Mouse (Mus musculus): Measurements from ENCODE around the gene Dnmbp. TPM values are rescaled to one million over a fixed set of nuclear protein-coding genes. Genes with fewer than 3 reads are reported as not detected.

The Dnmbp gene
- total and polyA plus RNA-seq, 3 experiments: 5.4 to 9.4 TPM; not detected in 1

GRCm38 (mm10) chr19:43912775-43913486 lies 27.1 kb downstream of the Dnmbp start:
- DNase-seq (ENCODE audit: low read depth, low spot score): no peak
- H3K36me3 ChIP-seq (ENCODE audit: control insufficient read depth in 1 of 2, insufficient read depth in 2 of 2, low read length in 2 of 2): no peaks in the 10 kb centered on the region; a peak in 1 of 4 replicates
- H3K79me2 ChIP-seq (ENCODE audit: control insufficient read depth, insufficient read depth, low read length, poor library complexity): no peaks in the 10 kb centered on the region

GRCm38 (mm10) chr19:43906492-43906891 lies 33.5 kb downstream of the Dnmbp start:
- H3K9ac ChIP-seq (ENCODE audit: control insufficient read depth, low read depth, low read length, poor library complexity, severe bottlenecking): no peak overlapping the region
- no peaks in the 10 kb centered on the region for H3K79me2 ChIP-seq (ENCODE audit: control insufficient read depth, insufficient read depth, low read length, poor library complexity)
- H3K27me3 ChIP-seq (ENCODE audit: control insufficient read depth in 1 of 2, insufficient read depth in 2 of 2, low read length in 2 of 2): no peaks in the 10 kb centered on the region
- no peak overlapping the region for H3K27ac ChIP-seq (ENCODE audit: control insufficient read depth, low read depth, low read length)
- no peaks in the 10 kb centered on the region for H3K4me1 ChIP-seq (ENCODE audit: control insufficient read depth in 1 of 2, insufficient read depth in 2 of 2, low read length in 2 of 2)
- TF ChIP-seq ZNF384 (IDR thresholded peaks at IDR 0.05; ENCODE audit: low read depth, low read length) (no peak), CHD1 (IDR thresholded peaks at IDR 0.05; ENCODE audit: low read depth, low read length) (no peak), SMC3 (IDR thresholded peaks at IDR 0.05; ENCODE audit: low read depth, low read length) (peak; percentile 20; the same call in 1 of the 2 replicates), SIN3A (IDR thresholded peaks at IDR 0.05; ENCODE audit: low read length) (no peak), ZC3H11A (IDR thresholded peaks at IDR 0.05; ENCODE audit: low read depth, low read length) (no peak), CTCF (IDR thresholded peaks at IDR 0.05 in 2 of 3, conservative IDR thresholded peaks at IDR 0.05 in 1 of 3; ENCODE audit: control insufficient read depth in 1 of 3, insufficient read depth in 1 of 3, low read depth in 2 of 3, low read length in 3 of 3, poor library complexity in 1 of 3, severe bottlenecking in 1 of 3) (peak; percentile 28 to 54 (median 46); a peak in 5 of 6 replicates), RAD21 (IDR thresholded peaks at IDR 0.05; ENCODE audit: low read depth, low read length) (peak; percentile 30)
- no peaks in the 10 kb centered on the region for H3K9me3 ChIP-seq (replicated peaks; ENCODE audit: insufficient read depth, low read length)
- H3K36me3 ChIP-seq (ENCODE audit: control insufficient read depth in 1 of 2, insufficient read depth in 2 of 2, low read length in 2 of 2): no peaks in the 10 kb centered on the region; a peak in 1 of 4 replicates
- H3K4me3 ChIP-seq (ENCODE audit: control insufficient read depth in 1 of 2, insufficient read depth in 1 of 2, low read depth in 2 of 2, low read length in 2 of 2): no peak overlapping the region
- peak; percentile 19 for DNase-seq (ENCODE audit: low read depth, low spot score)

More at GRCm38 (mm10) chr19:43912775-43913486, 27.1 kb downstream of the Dnmbp start:
- H3K27me3 ChIP-seq (ENCODE audit: control insufficient read depth in 1 of 2, insufficient read depth in 2 of 2, low read length in 2 of 2): no peaks in the 10 kb centered on the region
- no peak overlapping the region for H3K4me3 ChIP-seq (ENCODE audit: control insufficient read depth in 1 of 2, insufficient read depth in 1 of 2, low read depth in 2 of 2, low read length in 2 of 2)
- no peaks in the 10 kb centered on the region for H3K4me1 ChIP-seq (ENCODE audit: control insufficient read depth in 1 of 2, insufficient read depth in 2 of 2, low read length in 2 of 2)
- H3K27ac ChIP-seq (ENCODE audit: control insufficient read depth, low read depth, low read length): no peak overlapping the region
- TF ChIP-seq BHLHE40 (IDR thresholded peaks at IDR 0.05; ENCODE audit: borderline replicate concordance, low read depth, low read length) (no peak), UBTF (IDR thresholded peaks at IDR 0.05; ENCODE audit: borderline replicate concordance, insufficient read depth, low read depth, low read length) (no peak)
- no peak overlapping the region for H3K9ac ChIP-seq (ENCODE audit: control insufficient read depth, low read depth, low read length, poor library complexity, severe bottlenecking)
- no peaks in the 10 kb centered on the region for H3K9me3 ChIP-seq (replicated peaks; ENCODE audit: insufficient read depth, low read length)

- no peak overlapping the region for H3K9ac ChIP-seq (ENCODE audit: control insufficient read depth, low read depth, low read length, poor library complexity, severe bottlenecking)
- no peaks in the 10 kb centered on the region for H3K9me3 ChIP-seq (replicated peaks; ENCODE audit: insufficient read depth, low read length)
- H3K36me3 ChIP-seq (ENCODE audit: control insufficient read depth in 1 of 2, insufficient read depth in 2 of 2, low read length in 2 of 2): no peaks in the 10 kb centered on the region; a peak in 1 of 4 replicates
- H3K4me1 ChIP-seq (ENCODE audit: control insufficient read depth in 1 of 2, insufficient read depth in 2 of 2, low read length in 2 of 2): no peaks in the 10 kb centered on the region
- DNase-seq (ENCODE audit: low read depth, low spot score): peak; percentile 33
- no peaks in the 10 kb centered on the region for H3K27me3 ChIP-seq (ENCODE audit: control insufficient read depth in 1 of 2, insufficient read depth in 2 of 2, low read length in 2 of 2)
- no peaks in the 10 kb centered on the region for H3K79me2 ChIP-seq (ENCODE audit: control insufficient read depth, insufficient read depth, low read length, poor library complexity)
- H3K4me3 ChIP-seq (ENCODE audit: control insufficient read depth in 1 of 2, insufficient read depth in 1 of 2, low read depth in 2 of 2, low read length in 2 of 2): no peak overlapping the region
- H3K27ac ChIP-seq (ENCODE audit: control insufficient read depth, low read depth, low read length): no peak overlapping the region
- TF ChIP-seq ETS1 (IDR thresholded peaks at IDR 0.05; ENCODE audit: low read depth, low read length): no peak
- no peak for TF ChIP-seq HCFC1 (IDR thresholded peaks at IDR 0.05; ENCODE audit: low read depth, low read length)
- no peak for TF ChIP-seq MXI1 (IDR thresholded peaks at IDR 0.05; ENCODE audit: low read depth, low read length)
- TF ChIP-seq MAZ (IDR thresholded peaks at IDR 0.05; ENCODE audit: low read depth, low read length): no peak
- TF ChIP-seq RAD21 (IDR thresholded peaks at IDR 0.05; ENCODE audit: low read depth, low read length): peak; percentile 31
- no peak for TF ChIP-seq MEF2A (IDR thresholded peaks at IDR 0.05; ENCODE audit: extremely low read depth, insufficient replicate concordance, low read depth, low read length, poor library complexity, severe bottlenecking)
- TF ChIP-seq CTCF (IDR thresholded peaks at IDR 0.05 in 2 of 3, conservative IDR thresholded peaks at IDR 0.05 in 1 of 3; ENCODE audit: control insufficient read depth in 1 of 3, insufficient read depth in 1 of 3, low read depth in 2 of 3, low read length in 3 of 3, poor library complexity in 1 of 3, severe bottlenecking in 1 of 3): peak in 2 of 3 experiments; percentile 51 to 56; a peak in 5 of 6 replicates
- TF ChIP-seq E2F4 (IDR thresholded peaks at IDR 0.05; ENCODE audit: borderline replicate concordance, low read depth, low read length): no peak
- TF ChIP-seq KAT2A (conservative IDR thresholded peaks at IDR 0.05; ENCODE audit: low read depth, low read length): no peak
- TF ChIP-seq ZKSCAN1 (IDR thresholded peaks at IDR 0.05; ENCODE audit: low read depth, low read length): no peak
- TF ChIP-seq ZMIZ1 (IDR thresholded peaks at IDR 0.05; ENCODE audit: low read depth, low read length): no peak
- TF ChIP-seq NRF1 (IDR thresholded peaks at IDR 0.05; ENCODE audit: insufficient read depth, low read depth, low read length, poor library complexity, severe bottlenecking): no peak
- TF ChIP-seq TCF12 (IDR thresholded peaks at IDR 0.05; ENCODE audit: low read depth, low read length): no peak
- peak; percentile 53 for TF ChIP-seq SMC3 (IDR thresholded peaks at IDR 0.05; ENCODE audit: low read depth, low read length)
Measured at GRCm38 (mm10) chr19:43905985-43906384, 34.0 kb downstream of the Dnmbp start.

Data from MEL (cell line).